Mouse (Mus musculus): ENCODE measurements at regions not wholly inside any gene's neighbourhood (a gene's known extent, or its start where the extent isn't known, plus 50 kb on each side); places are given as distances from the start of the nearest gene placed in this dataset.
A peak's percentile ranks its signal among the peaks of the same experiment; 100 is the strongest.

GRCm38 (mm10) chr13:110784822-110785221 lies 390.0 kb downstream of the Plk2 start:
- H3K36me3 ChIP-seq (ENCODE audit: control insufficient read depth, insufficient read depth, low read length), result no peaks in the 10 kb centered on the region
- 47% methylated on average over 5 of the region's 5 CpGs for WGBS
- no peak overlapping the region for H3K4me2 ChIP-seq (ENCODE audit: low read depth, low read length)
- ATAC-seq (ENCODE audit: low read depth), result no peak
- no peak overlapping the region for H3K27ac ChIP-seq (replicated peaks; ENCODE audit: low read depth, low read length)
- no peaks in the 10 kb centered on the region for H3K27me3 ChIP-seq (replicated peaks; ENCODE audit: control insufficient read depth, insufficient read depth, low read length)
- DNase-seq (ENCODE audit: low spot score), result no peak
- no peaks in the 10 kb centered on the region for H3K9me3 ChIP-seq (ENCODE audit: control insufficient read depth, low read length)
- no peak overlapping the region for H3K4me3 ChIP-seq (ENCODE audit: low read depth, low read length)
- no peak overlapping the region for H3K9ac ChIP-seq (ENCODE audit: low read depth, low read length)
- H3K4me1 ChIP-seq (ENCODE audit: control insufficient read depth, insufficient read depth, low read length), result 0 out of 2 replicates have a peak, but pooled peaks cover 3% of the 10 kb centered on the region

DNA sequence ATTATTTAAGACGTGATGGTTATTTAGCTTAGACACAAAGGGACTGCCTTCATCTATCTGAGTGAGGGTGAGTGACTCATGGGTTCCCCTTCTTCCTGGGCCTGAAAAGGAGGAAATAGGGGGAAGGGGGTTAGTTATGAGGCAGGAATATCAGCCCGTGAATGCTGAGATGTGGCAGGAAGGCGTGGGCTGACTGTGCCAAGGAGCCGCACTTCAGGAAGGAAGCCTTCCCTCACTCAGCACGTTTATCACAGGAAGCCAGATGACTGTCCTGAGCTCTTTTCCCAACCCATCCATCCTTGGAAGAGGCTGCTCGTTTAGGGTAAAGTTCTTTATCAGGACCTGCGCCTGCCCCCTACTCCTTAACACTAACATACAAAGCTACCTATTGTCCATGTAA lies 403.5 kb downstream of the Plk2 start:
- Histone ChIP-seq H3K9me3 (ENCODE audit: control insufficient read depth, low read length) (no peaks in the 10 kb centered on the region), H3K9ac (ENCODE audit: low read depth, low read length) (no peak overlapping the region), H3K4me3 (ENCODE audit: low read depth, low read length) (no peak overlapping the region), H3K27ac (replicated peaks; ENCODE audit: low read depth, low read length) (no peak overlapping the region), H3K4me1 (ENCODE audit: control insufficient read depth, insufficient read depth, low read length) (no peaks in the 10 kb centered on the region), H3K4me2 (ENCODE audit: low read depth, low read length) (no peak overlapping the region), H3K36me3 (ENCODE audit: control insufficient read depth, insufficient read depth, low read length) (no peaks in the 10 kb centered on the region), H3K27me3 (replicated peaks; ENCODE audit: control insufficient read depth, insufficient read depth, low read length) (no peaks in the 10 kb centered on the region)
- WGBS, result 60% methylated on average over 7 of the region's 7 CpGs
- ATAC-seq (ENCODE audit: low read depth) (no peak), DNase-seq (ENCODE audit: low spot score) (no peak)

GRCm38 (mm10) chr13:110802841-110803240 lies 408.0 kb downstream of the Plk2 start:
- 88% methylated on average over 6 of the region's 6 CpGs for WGBS
- no peak overlapping the region for H3K27ac ChIP-seq (replicated peaks; ENCODE audit: low read depth, low read length)
- H3K4me2 ChIP-seq (ENCODE audit: low read depth, low read length), result no peak overlapping the region
- H3K4me1 ChIP-seq (ENCODE audit: control insufficient read depth, insufficient read depth, low read length), result no peaks in the 10 kb centered on the region
- H3K27me3 ChIP-seq (replicated peaks; ENCODE audit: control insufficient read depth, insufficient read depth, low read length), result no peaks in the 10 kb centered on the region
- no peak for ATAC-seq (ENCODE audit: low read depth)
- H3K36me3 ChIP-seq (ENCODE audit: control insufficient read depth, insufficient read depth, low read length), result no peaks in the 10 kb centered on the region
- DNase-seq (ENCODE audit: low spot score), result no peak
- no peaks in the 10 kb centered on the region for H3K9me3 ChIP-seq (ENCODE audit: control insufficient read depth, low read length)
- no peak overlapping the region for H3K9ac ChIP-seq (ENCODE audit: low read depth, low read length)
- no peak overlapping the region for H3K4me3 ChIP-seq (ENCODE audit: low read depth, low read length)

- no peaks in the 10 kb centered on the region for H3K4me1 ChIP-seq (ENCODE audit: control insufficient read depth, insufficient read depth, low read length)
- no peaks in the 10 kb centered on the region for H3K9me3 ChIP-seq (ENCODE audit: control insufficient read depth, low read length)
- no peak overlapping the region for H3K4me2 ChIP-seq (ENCODE audit: low read depth, low read length)
- no peaks in the 10 kb centered on the region for H3K27me3 ChIP-seq (replicated peaks; ENCODE audit: control insufficient read depth, insufficient read depth, low read length)
- WGBS, result 39% methylated on average over 6 of the region's 6 CpGs
- H3K27ac ChIP-seq (replicated peaks; ENCODE audit: low read depth, low read length), result no peak overlapping the region
- H3K36me3 ChIP-seq (ENCODE audit: control insufficient read depth, insufficient read depth, low read length), result no peaks in the 10 kb centered on the region
- ATAC-seq (ENCODE audit: low read depth) (no peak), DNase-seq (ENCODE audit: low spot score) (peak; percentile 12)
- no peak overlapping the region for H3K9ac ChIP-seq (ENCODE audit: low read depth, low read length)
- no peak overlapping the region for H3K4me3 ChIP-seq (ENCODE audit: low read depth, low read length)
These were observed 417.6 kb downstream of the Plk2 start for GRCm38 (mm10) chr13:110812401-110812800.

DNA sequence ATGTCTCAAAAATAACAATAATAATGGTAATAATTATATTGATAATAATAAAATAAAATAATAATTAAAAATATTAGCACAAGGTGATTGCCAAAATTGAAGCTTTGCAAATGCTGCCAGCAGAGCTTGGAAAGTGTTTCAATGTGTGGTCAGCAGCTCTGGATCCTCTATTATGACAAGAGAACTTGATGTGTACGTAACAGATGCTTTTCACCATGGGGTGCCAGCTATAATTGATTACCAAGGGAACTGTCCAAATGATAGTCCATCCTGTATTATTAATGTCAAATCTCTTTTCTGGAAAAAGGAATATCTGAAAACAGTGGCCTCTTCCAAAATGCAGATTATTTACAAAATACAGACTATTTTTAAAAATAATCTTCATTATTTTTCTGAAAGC lies 419.2 kb downstream of the Plk2 start:
- no peaks in the 10 kb centered on the region for H3K27me3 ChIP-seq (replicated peaks; ENCODE audit: control insufficient read depth, insufficient read depth, low read length)
- H3K4me3 ChIP-seq (ENCODE audit: low read depth, low read length), result no peak overlapping the region
- no peak for ATAC-seq (ENCODE audit: low read depth)
- H3K9ac ChIP-seq (ENCODE audit: low read depth, low read length), result no peak overlapping the region
- 66% methylated on average over 1 of the region's 1 CpGs for whole genome bisulfite sequencing
- H3K27ac ChIP-seq (replicated peaks; ENCODE audit: low read depth, low read length), result no peak overlapping the region
- no peak for DNase-seq (ENCODE audit: low spot score)
- no peaks in the 10 kb centered on the region for H3K36me3 ChIP-seq (ENCODE audit: control insufficient read depth, insufficient read depth, low read length)
- H3K4me2 ChIP-seq (ENCODE audit: low read depth, low read length), result no peak overlapping the region
- H3K9me3 ChIP-seq (ENCODE audit: control insufficient read depth, low read length), result no peaks in the 10 kb centered on the region
- no peaks in the 10 kb centered on the region for H3K4me1 ChIP-seq (ENCODE audit: control insufficient read depth, insufficient read depth, low read length)

DNA sequence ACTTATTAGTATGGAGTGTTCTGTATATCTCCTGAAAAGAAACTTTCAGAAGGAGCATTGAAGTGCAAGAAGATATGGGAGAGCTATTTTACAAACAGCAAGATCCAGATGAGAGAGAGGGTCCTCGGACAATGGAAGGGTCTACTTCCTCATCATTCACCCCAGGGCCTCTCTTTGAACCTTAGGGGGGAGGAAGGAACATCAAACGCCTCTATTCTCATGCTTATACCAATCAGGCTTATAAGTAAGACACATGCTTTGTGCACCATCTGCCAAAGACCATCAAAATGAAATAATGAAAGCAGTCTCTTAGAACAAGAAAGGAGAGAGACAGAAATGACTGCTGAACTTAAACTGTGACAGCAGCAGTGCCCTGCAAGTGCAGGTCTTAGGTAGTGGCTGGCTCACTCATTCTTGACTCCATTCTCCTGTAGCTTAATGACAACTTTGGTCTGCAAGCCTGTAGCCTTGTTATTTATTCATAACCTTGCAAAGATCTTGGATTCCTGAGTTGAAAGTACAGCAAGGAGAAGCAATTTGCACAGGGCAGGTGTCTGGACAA lies 424.5 kb downstream of the Plk2 start:
- no peak overlapping the region for H3K4me3 ChIP-seq (ENCODE audit: low read depth, low read length)
- H3K9ac ChIP-seq (ENCODE audit: low read depth, low read length), result no peak overlapping the region
- no peaks in the 10 kb centered on the region for H3K36me3 ChIP-seq (ENCODE audit: control insufficient read depth, insufficient read depth, low read length)
- H3K4me2 ChIP-seq (ENCODE audit: low read depth, low read length), result no peak overlapping the region
- no peak overlapping the region for H3K27ac ChIP-seq (replicated peaks; ENCODE audit: low read depth, low read length)
- ATAC-seq (ENCODE audit: low read depth) (no peak), DNase-seq (ENCODE audit: low spot score) (no peak)
- no peaks in the 10 kb centered on the region for H3K4me1 ChIP-seq (ENCODE audit: control insufficient read depth, insufficient read depth, low read length)
- 34% methylated on average over 2 of the region's 2 CpGs for WGBS
- H3K27me3 ChIP-seq (replicated peaks; ENCODE audit: control insufficient read depth, insufficient read depth, low read length), result no peaks in the 10 kb centered on the region
- H3K9me3 ChIP-seq (ENCODE audit: control insufficient read depth, low read length), result no peaks in the 10 kb centered on the region

- Histone ChIP-seq H3K4me3 (ENCODE audit: low read depth, low read length) (no peak overlapping the region), H3K4me1 (ENCODE audit: control insufficient read depth, insufficient read depth, low read length) (no peaks in the 10 kb centered on the region), H3K36me3 (ENCODE audit: control insufficient read depth, insufficient read depth, low read length) (no peaks in the 10 kb centered on the region), H3K9ac (ENCODE audit: low read depth, low read length) (no peak overlapping the region), H3K27me3 (replicated peaks; ENCODE audit: control insufficient read depth, insufficient read depth, low read length) (no peaks in the 10 kb centered on the region), H3K4me2 (ENCODE audit: low read depth, low read length) (no peak overlapping the region), H3K9me3 (ENCODE audit: control insufficient read depth, low read length) (no peaks in the 10 kb centered on the region), H3K27ac (replicated peaks; ENCODE audit: low read depth, low read length) (no peak overlapping the region)
- DNase-seq (ENCODE audit: low spot score), result peak; percentile 14
- ATAC-seq (ENCODE audit: low read depth), result no peak
- WGBS, result 73% methylated on average over 9 of the region's 9 CpGs
These were observed 429.9 kb upstream of the Actbl2 start for GRCm38 (mm10) chr13:110824878-110825277.

GRCm38 (mm10) chr13:110832442-110832841 lies 422.4 kb upstream of the Actbl2 start:
- ATAC-seq (ENCODE audit: low read depth) (no peak), DNase-seq (ENCODE audit: low spot score) (peak; percentile 10)
- Histone ChIP-seq H3K27ac (replicated peaks; ENCODE audit: low read depth, low read length) (no peak overlapping the region), H3K4me3 (ENCODE audit: low read depth, low read length) (no peak overlapping the region), H3K36me3 (ENCODE audit: control insufficient read depth, insufficient read depth, low read length) (no peaks in the 10 kb centered on the region), H3K27me3 (replicated peaks; ENCODE audit: control insufficient read depth, insufficient read depth, low read length) (no peaks in the 10 kb centered on the region), H3K4me1 (ENCODE audit: control insufficient read depth, insufficient read depth, low read length) (no peaks in the 10 kb centered on the region; the same call in 1 of the 2 replicates), H3K9me3 (ENCODE audit: control insufficient read depth, low read length) (no peaks in the 10 kb centered on the region), H3K4me2 (ENCODE audit: low read depth, low read length) (no peak overlapping the region), H3K9ac (ENCODE audit: low read depth, low read length) (no peak overlapping the region)
- 58% methylated on average over 5 of the region's 5 CpGs for WGBS

DNA sequence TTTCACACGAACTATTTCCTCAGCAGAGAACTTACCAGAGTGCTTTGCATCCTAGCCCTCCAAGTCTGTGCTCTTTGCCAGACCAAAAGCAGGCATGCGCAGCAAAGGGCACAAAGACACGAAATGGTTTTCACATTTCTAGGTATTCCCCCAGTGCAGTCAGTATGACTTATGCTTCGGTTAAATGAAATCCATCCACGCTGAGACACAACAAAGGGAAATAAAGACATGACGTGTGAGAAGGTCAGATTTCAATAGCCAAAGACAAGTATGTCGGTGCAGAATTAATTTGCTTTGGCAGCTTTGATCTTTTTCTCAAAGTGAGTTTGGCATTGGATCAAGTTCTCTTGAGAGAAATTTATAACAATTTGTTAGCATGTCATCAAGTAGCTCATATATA lies 417.9 kb upstream of the Actbl2 start:
- DNase-seq (ENCODE audit: low spot score), result peak; percentile 51
- H3K9me3 ChIP-seq (ENCODE audit: control insufficient read depth, low read length), result no peaks in the 10 kb centered on the region
- no peak for ATAC-seq (ENCODE audit: low read depth)
- H3K4me1 ChIP-seq (ENCODE audit: control insufficient read depth, insufficient read depth, low read length), result no peaks in the 10 kb centered on the region; the same call in 1 of the 2 replicates
- no peaks in the 10 kb centered on the region for H3K36me3 ChIP-seq (ENCODE audit: control insufficient read depth, insufficient read depth, low read length)
- H3K9ac ChIP-seq (ENCODE audit: low read depth, low read length), result no peak overlapping the region
- no peaks in the 10 kb centered on the region for H3K27me3 ChIP-seq (replicated peaks; ENCODE audit: control insufficient read depth, insufficient read depth, low read length)
- H3K4me2 ChIP-seq (ENCODE audit: low read depth, low read length), result no peak overlapping the region
- 23% methylated on average over 7 of the region's 7 CpGs for WGBS
- H3K27ac ChIP-seq (replicated peaks; ENCODE audit: low read depth, low read length), result no peak overlapping the region
- no peak overlapping the region for H3K4me3 ChIP-seq (ENCODE audit: low read depth, low read length)
